Mouse (Mus musculus) ovary, postnatal 14 days (tissue): ENCODE results near the gene Pkd1l3.

Experiments used
- DNase-seq: peaks from one replicate; pipeline ENCODE4 v3.0.0; 2022; ENCODE audit warnings: low spot score

Pkd1l3 gene

GRCm38 (mm10) chr8:109704565-109705319 lies 90.4 kb downstream of the Pkd1l3 start:
- DNase-seq = no peak

DNA sequence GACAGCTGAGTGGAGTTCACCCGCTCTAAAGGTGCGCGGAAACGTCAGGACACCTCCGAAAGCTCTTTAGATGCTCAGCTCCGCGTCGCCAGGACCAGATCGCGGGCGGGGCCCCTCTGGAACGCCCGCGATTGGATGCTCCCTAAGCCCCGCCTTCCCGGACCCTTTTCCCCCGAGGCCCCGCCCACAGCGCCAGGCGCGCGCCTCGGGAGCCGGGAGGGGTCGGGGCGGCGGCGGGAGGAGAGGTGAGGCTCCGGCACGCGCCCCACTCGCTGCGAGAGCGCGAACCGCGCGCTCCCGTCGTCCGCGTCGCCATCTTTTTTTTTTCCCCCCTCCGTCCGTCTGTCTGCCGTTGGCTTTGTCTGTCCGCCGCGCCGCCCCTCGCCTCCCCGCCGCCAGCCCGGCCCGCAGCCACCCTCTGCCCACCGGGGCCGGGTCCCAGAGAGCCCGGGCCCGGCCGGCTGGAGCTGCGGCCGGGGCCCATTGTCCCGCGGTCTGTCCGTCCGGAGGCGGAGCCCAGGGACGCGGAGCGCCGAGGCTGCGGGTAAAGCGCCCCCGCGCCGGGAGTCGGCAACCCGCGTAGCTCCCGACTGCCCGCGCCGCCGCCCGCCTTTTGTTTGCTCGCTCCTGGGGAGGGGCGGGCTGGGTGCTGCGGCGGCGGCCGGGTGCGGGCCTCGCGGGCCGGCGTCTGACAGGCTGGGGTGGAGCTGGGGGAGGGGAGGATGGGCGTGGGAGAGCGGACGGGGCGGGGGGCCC lies 91.2 kb downstream of the Pkd1l3 start, which contains the start of gene Zfp821:
Gene Zfp821, plus strand, starts transcription at position 227 of the 756 bp plus-strand sequence.
- peak; percentile 86 for DNase-seq

DNA sequence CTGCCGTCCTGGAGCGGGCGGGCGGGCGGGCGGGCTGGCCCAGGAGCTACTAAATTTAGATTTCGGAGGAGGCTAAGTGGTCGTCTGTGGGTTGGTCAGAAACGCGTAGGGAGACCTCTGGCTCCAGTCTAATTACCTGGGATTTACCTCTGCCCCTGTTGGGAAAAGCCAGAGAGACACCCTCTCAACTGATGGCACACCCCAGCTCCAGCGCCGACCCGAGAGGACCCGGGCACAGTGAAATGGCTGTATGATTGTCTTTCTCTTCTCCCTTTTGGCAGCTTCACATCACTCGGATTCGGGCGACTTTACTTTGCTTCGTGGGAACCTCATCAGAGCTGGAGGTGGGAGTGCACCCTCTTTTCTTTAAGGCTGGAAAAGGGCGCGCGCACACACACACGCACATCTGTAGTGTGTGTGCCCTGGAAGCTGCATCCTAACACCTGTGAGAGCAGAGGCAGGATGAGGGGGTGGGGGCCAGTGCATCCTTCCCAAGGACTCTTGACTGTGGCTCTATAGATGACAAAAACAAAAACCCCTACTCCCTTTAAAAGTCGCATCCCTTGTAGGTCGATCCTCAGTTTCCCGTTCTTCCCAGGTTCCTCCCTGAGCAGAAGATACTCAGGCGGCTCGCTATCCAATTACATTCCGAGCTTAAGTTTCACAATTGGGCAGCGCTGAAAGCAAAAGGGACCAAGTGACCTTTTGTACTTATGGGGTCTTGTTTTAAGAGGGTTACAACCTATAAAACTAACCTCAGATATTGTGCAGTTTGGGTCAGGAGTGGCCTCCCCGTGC lies 92.0 kb downstream of the Pkd1l3 start:
- no peak for DNase-seq

GRCm38 (mm10) chr8:109706874-109707237 lies 92.5 kb downstream of the Pkd1l3 start:
- peak; percentile 64 for DNase-seq

DNA sequence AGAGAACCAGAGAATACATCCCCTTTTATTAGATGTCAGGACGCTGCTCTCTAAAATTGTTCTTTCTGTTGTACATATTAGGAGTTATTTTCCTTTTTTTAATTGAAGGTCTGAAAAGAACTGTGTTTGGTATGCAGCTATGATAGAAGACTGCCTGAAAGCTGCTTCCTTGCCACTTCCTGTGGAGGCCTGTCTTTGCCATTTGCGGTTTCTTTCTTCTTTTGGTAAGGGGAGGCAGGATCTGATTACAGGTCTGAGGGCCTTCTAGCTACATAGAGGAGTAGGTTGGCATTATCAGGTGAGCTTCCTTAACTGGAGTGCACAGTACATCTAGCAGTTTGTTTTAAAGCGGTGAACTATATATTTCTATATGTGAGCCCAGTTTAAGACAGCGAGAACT lies 93.6 kb downstream of the Pkd1l3 start:
- DNase-seq = no peak

GRCm38 (mm10) chr8:109712521-109712920 lies 98.2 kb downstream of the Pkd1l3 start:
- DNase-seq = no peak

DNA sequence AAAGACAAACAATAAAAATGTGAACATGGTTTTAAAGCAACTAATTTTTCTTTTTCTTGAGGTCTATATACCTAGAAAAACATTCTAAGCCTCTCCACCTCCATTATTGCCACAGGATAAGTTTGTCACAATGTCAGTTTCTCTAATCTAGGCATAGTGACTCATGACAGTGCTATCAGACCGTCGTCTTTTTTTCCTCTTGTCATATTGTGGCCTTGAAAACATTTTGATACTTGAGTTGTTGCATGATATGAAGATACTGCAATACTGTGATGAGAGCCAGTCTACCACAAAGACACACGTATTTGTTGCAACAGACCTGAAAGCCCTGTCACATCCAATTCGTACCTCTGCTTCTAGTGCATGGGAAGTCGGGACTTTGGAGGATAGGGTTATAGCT lies 100.6 kb downstream of the Pkd1l3 start:
- DNase-seq = no peak
